ENCODE assay signal across 8 mouse cellular contexts in genomic region chr19:59457951-59458742, GRCm38 (mm10). TPM values are rescaled to one million over a fixed set of nuclear protein-coding genes. Genes with fewer than 3 reads are reported as not detected.
DNase-seq lines count a peak whose midpoint lies in the region; ATAC-seq and TF ChIP-seq lines count a peak whose summit lies in the region.

Emx2 (plus strand) TSS chr19:59458372.

- H3K4me1 ChIP-seq in forebrain, embryonic 14.5 days (ENCODE audit: control insufficient read depth, insufficient read depth, low read length), result peaks cover 4% of the 10 kb centered on the region; the same call in 1 of the 2 replicates
- peaks cover 15% of the 10 kb centered on the region for H3K4me1 ChIP-seq in hindbrain, embryonic 12.5 days
- H3K4me1 ChIP-seq in midbrain, embryonic 11.5 days (ENCODE audit: control insufficient read depth, insufficient read depth, low read length), result peaks cover 2% of the 10 kb centered on the region; the same call in 1 of the 2 replicates
- no peaks in the 10 kb centered on the region for H3K4me1 ChIP-seq in stomach, postnatal 0 days (replicated peaks; ENCODE audit: control insufficient read depth, insufficient read depth)
- no peaks in the 10 kb centered on the region for H3K4me1 ChIP-seq in thymus, adult 2 months (replicated peaks; ENCODE audit: control insufficient read depth, insufficient read depth, low read length)

- H3K9ac ChIP-seq in forebrain, embryonic 14.5 days (ENCODE audit: low read length), result peak within 1 kb of the TSS; percentile 94
- H3K9ac ChIP-seq in hindbrain, embryonic 12.5 days, result peak within 1 kb of the TSS; percentile 41
- peak within 1 kb of the TSS; percentile 58 for H3K9ac ChIP-seq in midbrain, embryonic 11.5 days (ENCODE audit: low read length)
- H3K9ac ChIP-seq in stomach, postnatal 0 days (ENCODE audit: low read length), result no peak within 1 kb of the TSS

- H3K27ac ChIP-seq in forebrain, embryonic 14.5 days (ENCODE audit: low read depth, low read length), result peak within 1 kb of the TSS; percentile 97
- peak within 1 kb of the TSS; percentile 48 for H3K27ac ChIP-seq in hindbrain, embryonic 12.5 days
- peak within 1 kb of the TSS; percentile 20 for H3K27ac ChIP-seq in midbrain, embryonic 11.5 days (ENCODE audit: low read depth, low read length)
- H3K27ac ChIP-seq in stomach, postnatal 0 days (replicated peaks), result no peak within 1 kb of the TSS
- H3K27ac ChIP-seq in thymus, adult 2 months (ENCODE audit: control insufficient read depth, insufficient read depth, low read length), result no peak within 1 kb of the TSS

- peak within 1 kb of the TSS; percentile 74 for H3K4me2 ChIP-seq in forebrain, embryonic 14.5 days (ENCODE audit: low read length)
- peak within 1 kb of the TSS; percentile 52 for H3K4me2 ChIP-seq in hindbrain, embryonic 12.5 days (replicated peaks)
- H3K4me2 ChIP-seq in midbrain, embryonic 11.5 days, result peak within 1 kb of the TSS; percentile 37
- H3K4me2 ChIP-seq in stomach, postnatal 0 days (replicated peaks; ENCODE audit: low read depth), result peak within 1 kb of the TSS; percentile 42

- no peaks in the 10 kb centered on the region for H3K27me3 ChIP-seq in Patski
- peaks cover 27% of the 10 kb centered on the region for H3K27me3 ChIP-seq in forebrain, embryonic 14.5 days (replicated peaks; ENCODE audit: control insufficient read depth, insufficient read depth, low read length)
- peaks cover 89% of the 10 kb centered on the region for H3K27me3 ChIP-seq in hindbrain, embryonic 12.5 days
- peaks cover 91% of the 10 kb centered on the region for H3K27me3 ChIP-seq in midbrain, embryonic 11.5 days (ENCODE audit: control insufficient read depth, insufficient read depth, low read length)
- H3K27me3 ChIP-seq in stomach, postnatal 0 days (ENCODE audit: control insufficient read depth, insufficient read depth, low read length), result peaks cover 44% of the 10 kb centered on the region
- H3K27me3 ChIP-seq in thymus, adult 2 months (ENCODE audit: control insufficient read depth, insufficient read depth, low read length), result peaks cover 32% of the 10 kb centered on the region

- TF ChIP-seq CTCF in Patski (IDR thresholded peaks at IDR 0.05), result no peak
- TF ChIP-seq CTCF in stomach, postnatal 0 days (IDR thresholded peaks at IDR 0.05; ENCODE audit: low read depth), result no peak
- TF ChIP-seq CTCF in thymus, adult 2 months (IDR thresholded peaks at IDR 0.05; ENCODE audit: borderline replicate concordance, control insufficient read depth, extremely low read depth, insufficient read depth, low read length, poor library complexity), result no peak

- peak within 1 kb of the TSS; percentile 55 for H3K4me3 ChIP-seq in forebrain, embryonic 14.5 days (ENCODE audit: low read depth, low read length)
- H3K4me3 ChIP-seq in hindbrain, embryonic 12.5 days, result peak within 1 kb of the TSS; percentile 35
- H3K4me3 ChIP-seq in midbrain, embryonic 11.5 days (ENCODE audit: low read depth, low read length), result peak within 1 kb of the TSS; percentile 36
- H3K4me3 ChIP-seq in stomach, postnatal 0 days (ENCODE audit: low read depth, low read length), result peak within 1 kb of the TSS; percentile 32
- no peak within 1 kb of the TSS for H3K4me3 ChIP-seq in thymus, adult 2 months (ENCODE audit: control insufficient read depth, insufficient read depth, low read length)

- under 1% methylated on average over 58 of the region's 58 CpGs for WGBS in forebrain, embryonic 14.5 days
- 1% methylated on average over 57 of the region's 58 CpGs for WGBS in hindbrain, embryonic 12.5 days
- WGBS in midbrain, embryonic 11.5 days, result 0% methylated on average over 57 of the region's 58 CpGs
- WGBS in stomach, postnatal 0 days, result 1% methylated on average over 48 of the region's 58 CpGs
- 4% methylated on average over 57 of the region's 58 CpGs for WGBS in thymus, adult 2 months

- POLR2A ChIA-PET in Patski (lab: Charles Lee), result interaction anchor here (0.5 to 2.0 kb wide), 11 partner anchors 9 to 1607 kb away, joined by 3 to 7 read pairs (median 3); no protein-coding TSS in a partner anchor

- CTCF ChIA-PET in Patski (lab: Charles Lee), result interaction anchor here (0.9 to 1.1 kb wide), 2 partner anchors 286 to 686 kb away, joined by 3 read pairs; no protein-coding TSS in a partner anchor

- in situ Hi-C loops in Patski (cut with MboI; ENCODE audit: low pct_unique_long_range_greater_than_20kb), result loop anchor here (5.0 kb wide), 1 partner anchor 111 kb away; the partner anchor contains the start of gene Pdzd8

- no peak for TF ChIP-seq POLR2A in thymus, adult 2 months (IDR thresholded peaks at IDR 0.05; ENCODE audit: control insufficient read depth, extremely low read depth, insufficient read depth, low read length, poor library complexity)

- H3K9me3 ChIP-seq in forebrain, embryonic 14.5 days (replicated peaks; ENCODE audit: control insufficient read depth, low read length), result no peaks in the 10 kb centered on the region
- no peaks in the 10 kb centered on the region for H3K9me3 ChIP-seq in hindbrain, embryonic 12.5 days (replicated peaks)
- H3K9me3 ChIP-seq in midbrain, embryonic 11.5 days (ENCODE audit: control insufficient read depth, low read length), result no peaks in the 10 kb centered on the region
- H3K9me3 ChIP-seq in stomach, postnatal 0 days (ENCODE audit: control insufficient read depth, low read length), result no peaks in the 10 kb centered on the region

- peak; percentile 26 to 32 for DNase-seq in B cell, adult 2 months
- DNase-seq in Patski (ENCODE audit: low read depth, low spot score), result peak; percentile 86
- peak; percentile 97 for DNase-seq in forebrain, embryonic 14.5 days (ENCODE audit: low spot score)
- DNase-seq in layer of hippocampus, adult 9-11 months, result peak; percentile 86
- DNase-seq in midbrain, embryonic 11.5 days (ENCODE audit: low spot score, missing footprints), result peak; percentile 98
- DNase-seq in stomach, postnatal 0 days (ENCODE audit: low spot score), result no peak
- no peak for DNase-seq in thymus, adult 2 months

- peaks cover 8% of the 10 kb centered on the region; the same call in 1 of the 2 replicates for H3K36me3 ChIP-seq in forebrain, embryonic 14.5 days (ENCODE audit: control insufficient read depth, insufficient read depth, low read length)
- no peaks in the 10 kb centered on the region for H3K36me3 ChIP-seq in hindbrain, embryonic 12.5 days
- no peaks in the 10 kb centered on the region for H3K36me3 ChIP-seq in midbrain, embryonic 11.5 days (ENCODE audit: control insufficient read depth, insufficient read depth, low read length)
- H3K36me3 ChIP-seq in stomach, postnatal 0 days (ENCODE audit: control insufficient read depth, insufficient read depth, low read length), result no peaks in the 10 kb centered on the region
- H3K36me3 ChIP-seq in thymus, adult 2 months (ENCODE audit: control insufficient read depth, insufficient read depth, low read length), result no peaks in the 10 kb centered on the region

- peak; percentile 36 for ATAC-seq in Patski
- peak; percentile 81 for ATAC-seq in forebrain, embryonic 14.5 days
- peak; percentile 57 for ATAC-seq in hindbrain, embryonic 12.5 days (ENCODE audit: low FRiP score)
- peak; percentile 76 for ATAC-seq in midbrain, embryonic 11.5 days (ENCODE audit: low FRiP score)
- ATAC-seq in stomach, postnatal 0 days (ENCODE audit: low FRiP score, low TSS enrichment), result peak; percentile 21; the same call in 1 of the 2 replicates

- no peak for TF ChIP-seq EP300 in stomach, postnatal 0 days (optimal IDR thresholded peaks at IDR 0.05)

RNA-seq across cellular contexts. Expression of gene Emx2, which starts in this region (rescaled TPM):
- 49.2 TPM for polyA plus RNA-seq in Patski (2021)
- polyA plus RNA-seq in forebrain, embryonic 14.5 days (2014; fragmentation: Nextera tagmentation; extraction: Ambion mirVana), result 9.3 and 9.4 TPM in 2 replicates
- 2.8 and 4.8 TPM in 2 replicates for polyA plus RNA-seq in hindbrain, embryonic 12.5 days (2016; fragmentation: Nextera tagmentation; extraction: Ambion mirVana)
- 12.1 and 12.2 TPM in 2 replicates for polyA plus RNA-seq in midbrain, embryonic 11.5 days (2014; fragmentation: Nextera tagmentation; extraction: Ambion mirVana)
- polyA plus RNA-seq in stomach, postnatal 0 days (2015; fragmentation: Nextera tagmentation; extraction: Ambion mirVana), result 0.05 and 0.08 TPM in 2 replicates
- polyA plus RNA-seq in thymus, adult 2 months (2012; rRNA removed), result 0.04 TPM in 1 of 2 replicates, not detected in the other

Comparison
In these comparisons a context has a peak if more than half of its experiments do, and no peak if none do; other contexts are left out.
1. Peak in ATAC-seq, H3K4me3 ChIP-seq and H3K4me2 ChIP-seq in stomach, postnatal 0 days; RNA of the gene not detected or under 1 TPM.
2. DNase-seq: peak in B cell, adult 2 months (2 of 2), Patski (single experiment), forebrain, embryonic 14.5 days (single experiment), layer of hippocampus, adult 9-11 months (single experiment) and midbrain, embryonic 11.5 days (single experiment); none in stomach, postnatal 0 days (single experiment) and thymus, adult 2 months (single experiment).
3. ATAC-seq: peak in every context shown above with its lines; median percentile 81 in forebrain, embryonic 14.5 days; 76 in midbrain, embryonic 11.5 days; 57 in hindbrain, embryonic 12.5 days; 36 in Patski; 21 in stomach, postnatal 0 days.
4. H3K27ac ChIP-seq: peak in forebrain, embryonic 14.5 days (single experiment), hindbrain, embryonic 12.5 days (single experiment) and midbrain, embryonic 11.5 days (single experiment); none in stomach, postnatal 0 days (single experiment) and thymus, adult 2 months (single experiment).
5. Peak in every context shown above with its lines, with median percentiles within 50 percentile points of each other: H3K4me2 ChIP-seq.